Mouse (Mus musculus) gastrocnemius, adult 2 months (tissue): ENCODE results near the gene Abcg1. TPM values are rescaled to one million over a fixed set of nuclear protein-coding genes. Genes with fewer than 3 reads are reported as not detected.

Experiments used
- DNase-seq: peaks from one replicate; pipeline ENCODE4 v3.0.0; 2022
- H3K27ac ChIP-seq: fragments of 200-600 bp; 2 replicates; pipeline ENCODE4 v1.8.1; 2022; ENCODE audit warnings: mild to moderate bottlenecking
- H3K4me3 ChIP-seq: fragments of 200-600 bp; 2 replicates; pipeline ENCODE4 v1.8.1; 2022; ENCODE audit warnings: mild to moderate bottlenecking, moderate library complexity
- CTCF ChIP-seq: fragments of 200-600 bp; IDR thresholded peaks from 2 replicates; pipeline ENCODE4 v1.8.1; 2022; ENCODE audit warnings: antibody characterized with exemption, mild to moderate bottlenecking, moderate library complexity
- intact Hi-C: fragments of 180-260 bp; cut with DNase I; formaldehyde crosslinking; loops from one replicate; pipeline ENCODE4 v1.15.1; 2025
- total RNA-seq, 2 experiments: library from RNA; stranded (reverse); gene quantifications; 2 replicates each; pipeline ENCODE4 v1.2.3; 2021

Gene Abcg1
- total RNA-seq, 2 experiments from 2014 or later, result 0.89 to 2.5 TPM

- intact Hi-C loops, result no loop called here
- H3K27ac ChIP-seq, result no peak overlapping the region
- no peak overlapping the region for H3K4me3 ChIP-seq
- DNase-seq, result no peak
- no peak for TF ChIP-seq CTCF
Measured at GRCm38 (mm10) chr17:31160291-31160690, 102.8 kb downstream of the Abcg1 start.

GRCm38 (mm10) chr17:31162607-31163006 is 105.1 kb downstream of the Abcg1 start:
- TF ChIP-seq CTCF, result no peak
- intact Hi-C loops, result no loop called here

GRCm38 (mm10) chr17:31163821-31164220 is 106.3 kb downstream of the Abcg1 start:
- no peak for DNase-seq
- TF ChIP-seq CTCF, result no peak
- Histone ChIP-seq H3K4me3 (no peak overlapping the region), H3K27ac (no peak overlapping the region)
- intact Hi-C loops, result no loop called here

More at GRCm38 (mm10) chr17:31162607-31163006, 105.1 kb downstream of the Abcg1 start:
- no peak for DNase-seq
- Histone ChIP-seq H3K27ac (no peak overlapping the region), H3K4me3 (no peak overlapping the region)

- intact Hi-C loops, result no loop called here
- DNase-seq, result no peak
- TF ChIP-seq CTCF, result no peak
- H3K27ac ChIP-seq, result no peak within 1 kb of the TSS
- H3K4me3 ChIP-seq, result no peak within 1 kb of the TSS
Measured at GRCm38 (mm10) chr17:31165127-31165526, 107.7 kb downstream of the Abcg1 start, which contains the start of gene Tff1. Gene Tff1 (minus strand): TSS chr17:31165277.

Other genes starting within 250 kb of the Abcg1 start
- not detected for gene Glp1r, start 155.9 kb upstream of the Abcg1 start, total RNA-seq
- not detected for gene Umodl1, start 103.0 kb upstream of the Abcg1 start, total RNA-seq
- not detected for gene Tff3, start 72.0 kb downstream of the Abcg1 start, total RNA-seq
- not detected for gene Tff2, start 86.6 kb downstream of the Abcg1 start, total RNA-seq
- not detected for gene Tff1, start 107.6 kb downstream of the Abcg1 start, total RNA-seq
- gene Tmprss3, start 141.3 kb downstream of the Abcg1 start, total RNA-seq, result not detected
- gene Ubash3a, start 150.2 kb downstream of the Abcg1 start, total RNA-seq, result not detected
- gene Rsph1, start 219.7 kb downstream of the Abcg1 start, total RNA-seq, result 10 to 100 TPM in 1 of 2 experiments, 1 to 10 TPM in 1; 4.7 to 17.5 TPM
- 1 to 10 TPM; 3.0 to 4.2 TPM for gene Slc37a1, start 229.1 kb downstream of the Abcg1 start, total RNA-seq